Mouse (Mus musculus) forebrain, postnatal 0 days (tissue): ENCODE measurements around the gene Micu1. TPM values are rescaled to one million over a fixed set of nuclear protein-coding genes. Genes with fewer than 3 reads are reported as not detected.

Experiments
- ATAC-seq: fragments of 200-750 bp; cut with Nextera tagmentation; 2 replicates; pipeline ENCODE4 v1.8.0; 2017; ENCODE audit warnings: mild to moderate bottlenecking, moderate library complexity
- DNase-seq: peaks from one replicate; pipeline ENCODE4 v3.0.0-alpha.2; 2015
- H3K27ac ChIP-seq: fragments of 300-500 bp; sonication (generic); 2 replicates; pipeline ENCODE4 v1.5.1; 2014; ENCODE audit warnings: low read depth, mild to moderate bottlenecking, antibody characterized with exemption, low read length, moderate library complexity, mixed read lengths
- H3K27me3 ChIP-seq: fragments of 300-500 bp; sonication (generic); 2 replicates; pipeline ENCODE4 v1.6.1; 2014; ENCODE audit warnings: mild to moderate bottlenecking, low read length, mixed read lengths; ENCODE audit not compliant: insufficient read depth
- H3K36me3 ChIP-seq: fragments of 300-500 bp; sonication (generic); 2 replicates; pipeline ENCODE4 v1.6.1; 2014; ENCODE audit warnings: mild to moderate bottlenecking, moderate library complexity; ENCODE audit not compliant: insufficient read depth
- H3K4me1 ChIP-seq: fragments of 300-500 bp; sonication (generic); 2 replicates; pipeline ENCODE4 v1.6.1; 2014; ENCODE audit warnings: antibody characterized with exemption; ENCODE audit not compliant: insufficient read depth
- H3K4me2 ChIP-seq: fragments of 300-500 bp; sonication (generic); 2 replicates; pipeline ENCODE4 v1.6.1; 2014; ENCODE audit warnings: low read depth, mild to moderate bottlenecking, moderate library complexity
- H3K4me3 ChIP-seq: fragments of 300-500 bp; sonication (generic); 2 replicates; pipeline ENCODE4 v1.5.1; 2014; ENCODE audit warnings: low read depth, low read length, mixed read lengths
- H3K9ac ChIP-seq: fragments of 300-500 bp; sonication (generic); 2 replicates; pipeline ENCODE4 v1.6.1; 2014; ENCODE audit warnings: mild to moderate bottlenecking
- H3K9me3 ChIP-seq: fragments of 300-500 bp; sonication (generic); 2 replicates; pipeline ENCODE4 v1.6.1; 2016; ENCODE audit warnings: low read length
- CTCF ChIP-seq: sonication (generic); IDR thresholded peaks from 2 replicates; pipeline ENCODE4 v1.5.1; 2016; ENCODE audit warnings: antibody characterized with exemption, control low read depth, low read depth
- WGBS: fragments of 180-500 bp; shearing (Covaris S2); extraction: QIAGEN DNeasy Blood & Tissue Kit; methylation state at CpG from one replicate; pipeline ENCODE4 v1.1.7; 2014; 5-methylcytosine and 5-hydroxymethylcytosine counted together
- polyA plus RNA-seq: library from polyadenylated mRNA; unstranded; fragments of >200 nt; fragmentation: Nextera tagmentation; extraction: Ambion mirVana; gene quantifications from 2 replicates; pipeline ENCODE4 v1.2.1, GENCODE M21; 2015
- total RNA-seq: library from RNA; depleted of rRNA; stranded (reverse); fragments of >200 nt; gene quantifications from 2 replicates; pipeline ENCODE4 v1.2.3, GENCODE M21; 2014; rRNA removed

Micu1 gene
- total and polyA plus RNA-seq, 2 experiments from 2014 or later: 69.6 to 72.0 TPM

DNA sequence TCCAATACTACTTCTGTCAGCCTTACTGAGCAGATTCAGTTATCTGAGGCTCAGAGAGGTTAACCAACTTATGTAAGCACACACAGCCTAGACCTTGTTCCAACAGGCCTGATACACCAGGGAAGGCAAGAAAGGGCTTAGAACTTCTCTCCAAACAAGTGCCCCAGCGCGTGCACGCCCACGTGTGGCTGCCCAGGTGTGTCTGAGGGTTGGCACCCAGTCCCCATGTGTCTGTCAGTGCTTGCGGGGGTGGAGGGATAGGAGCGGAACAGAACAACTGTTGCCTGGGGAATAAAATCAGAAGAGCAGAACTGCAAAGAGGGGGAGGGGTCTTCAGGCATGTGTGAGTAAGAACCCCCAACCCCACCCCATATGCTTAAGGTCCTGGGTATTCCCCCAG is 208.8 kb downstream of the Micu1 start:
- Histone ChIP-seq H3K9ac (no peak overlapping the region), H3K4me1 (peaks cover 5% of the 10 kb centered on the region; the same call in 1 of the 2 replicates)
- 43% methylated on average over 6 of the region's 6 CpGs for WGBS

DNA sequence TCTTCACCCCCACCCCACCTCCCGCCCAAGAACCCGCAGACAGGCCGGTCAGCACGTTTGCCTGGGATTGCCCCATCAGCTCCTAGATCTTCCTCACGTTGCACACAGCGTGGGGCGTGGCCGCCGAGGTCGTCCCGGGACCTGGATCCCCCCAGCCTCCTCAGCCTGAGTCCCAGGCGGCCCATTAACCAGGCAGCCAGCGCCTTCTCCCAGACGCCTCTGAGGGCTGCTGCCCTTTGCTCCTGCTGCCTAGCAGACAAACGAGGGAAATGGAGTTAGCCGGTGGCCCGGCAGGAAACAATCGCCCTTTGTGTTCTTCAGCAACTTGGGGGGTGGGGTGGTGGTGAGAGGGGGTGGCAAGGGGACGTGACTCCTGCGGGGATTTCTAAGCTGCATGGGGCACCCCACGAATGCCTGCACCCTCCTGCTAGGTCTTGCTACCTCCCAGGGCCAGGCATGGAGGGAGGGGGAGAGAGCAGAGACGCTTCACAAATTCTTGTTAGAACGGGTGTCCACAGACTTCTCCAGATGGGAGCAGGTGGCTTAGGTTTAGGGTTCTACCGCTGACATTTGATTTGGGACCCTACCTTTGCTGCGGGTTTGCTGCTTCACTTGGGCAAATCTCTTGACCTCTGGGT is 209.4 kb downstream of the Micu1 start:
- H3K27ac ChIP-seq: no peak overlapping the region
- 10% methylated on average over 25 of the region's 25 CpGs for WGBS
- DNase-seq (no peak), ATAC-seq (no peak)
- no peak overlapping the region for H3K4me3 ChIP-seq
- no peaks in the 10 kb centered on the region for H3K9me3 ChIP-seq
- peaks cover 11% of the 10 kb centered on the region; the same call in 1 of the 2 replicates for H3K4me1 ChIP-seq
- no peaks in the 10 kb centered on the region for H3K27me3 ChIP-seq
- peak overlapping the region; percentile 22; the same call in 1 of the 2 replicates for H3K9ac ChIP-seq
- no peaks in the 10 kb centered on the region for H3K36me3 ChIP-seq
- H3K4me2 ChIP-seq: peak overlapping the region; percentile 21; the same call in 1 of the 2 replicates
- TF ChIP-seq CTCF: no peak

More for the DNA sequence above, 208.8 kb downstream of the Micu1 start:
- DNase-seq: no peak
- ATAC-seq: no peak
- Histone ChIP-seq H3K9me3 (no peaks in the 10 kb centered on the region), H3K4me3 (no peak overlapping the region), H3K36me3 (no peaks in the 10 kb centered on the region), H3K27me3 (no peaks in the 10 kb centered on the region), H3K4me2 (peak overlapping the region; percentile 21; the same call in 1 of the 2 replicates), H3K27ac (no peak overlapping the region)
- no peak for TF ChIP-seq CTCF

Other genes starting within 250 kb of the Micu1 start
- not detected in 2 replicates for gene Gm10322, start 86.4 kb upstream of the Micu1 start, total RNA-seq
- not detected in 2 replicates for gene Gm10322, start 86.4 kb upstream of the Micu1 start, polyA plus RNA-seq
- gene Mcu, start 85.8 kb upstream of the Micu1 start, total RNA-seq: 41.0 and 47.9 TPM in 2 replicates
- gene Mcu, start 85.8 kb upstream of the Micu1 start, polyA plus RNA-seq: 51.4 and 58.0 TPM in 2 replicates
- 35.2 and 41.1 TPM in 2 replicates for gene Dnajb12, start 177.1 kb downstream of the Micu1 start, total RNA-seq
- 21.2 and 23.5 TPM in 2 replicates for gene Dnajb12, start 177.1 kb downstream of the Micu1 start, polyA plus RNA-seq
- 40.0 and 40.7 TPM in 2 replicates for gene Ddit4, start 249.4 kb downstream of the Micu1 start, total RNA-seq
- gene Ddit4, start 249.4 kb downstream of the Micu1 start, polyA plus RNA-seq: 52.9 and 57.8 TPM in 2 replicates